Mouse (Mus musculus) right cerebral cortex, postnatal 25 days (tissue): ENCODE data around the gene Fosl2.

Experiments used
- DNase-seq: peaks from one replicate; pipeline ENCODE4 v3.0.0; 2022

Fosl2 gene

DNA sequence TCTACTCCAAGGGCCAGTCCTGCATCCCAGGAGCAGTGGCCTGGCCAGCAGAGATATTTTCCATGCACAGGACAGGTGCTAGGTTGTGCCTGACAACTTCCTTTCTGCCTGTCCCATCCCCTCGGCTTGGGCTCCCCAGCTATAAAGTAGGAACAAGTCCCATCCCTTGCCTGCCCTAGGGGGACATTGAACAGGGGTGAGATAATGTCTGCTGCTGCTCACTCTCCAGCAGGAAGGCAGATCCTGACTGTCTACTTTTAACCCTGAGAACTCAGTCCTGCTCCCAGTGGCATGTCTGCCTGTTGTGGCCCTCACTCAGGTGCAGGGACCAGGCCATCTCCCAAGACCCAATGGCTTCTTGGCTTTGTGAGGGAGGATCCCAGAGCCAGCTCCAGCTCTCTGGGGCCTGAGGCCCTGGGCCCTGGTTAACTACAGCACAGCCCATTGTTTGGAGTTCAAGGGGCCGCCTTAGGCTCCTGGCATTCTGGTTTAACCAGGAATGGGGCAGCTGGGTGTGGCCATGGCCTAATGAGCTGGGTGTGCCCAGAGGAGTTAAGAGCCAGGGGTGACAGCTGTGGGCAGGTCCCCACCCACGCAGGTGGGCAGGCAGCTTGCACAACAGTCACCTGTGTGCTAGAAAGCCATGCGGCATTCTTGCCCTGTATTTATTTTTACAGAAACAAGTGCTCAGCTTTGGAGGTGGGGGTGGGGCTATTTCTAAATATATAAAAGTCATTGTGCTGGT, 47.5 kb downstream of the Fosl2 start:
- DNase-seq = no peak

DNA sequence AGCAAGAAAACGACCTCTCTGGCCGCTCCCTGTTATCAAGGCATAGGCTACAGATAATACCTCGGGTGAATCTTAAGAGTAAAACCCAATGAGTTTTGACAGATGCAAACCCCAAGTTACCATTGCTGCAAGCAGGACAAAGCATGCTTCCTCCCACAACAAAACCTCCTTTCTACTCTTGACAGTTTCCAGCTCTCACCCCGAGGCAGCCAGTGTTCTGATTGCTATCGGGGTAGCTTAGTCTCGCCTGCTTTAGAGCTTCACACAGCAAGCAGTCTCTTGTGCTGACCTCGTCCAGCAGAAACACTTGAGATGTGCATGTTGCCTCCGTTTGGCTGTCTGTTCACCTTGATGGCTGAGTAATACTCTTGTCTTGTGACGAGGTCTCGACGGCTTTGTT, 52.1 kb downstream of the Fosl2 start:
- no peak for DNase-seq

DNA sequence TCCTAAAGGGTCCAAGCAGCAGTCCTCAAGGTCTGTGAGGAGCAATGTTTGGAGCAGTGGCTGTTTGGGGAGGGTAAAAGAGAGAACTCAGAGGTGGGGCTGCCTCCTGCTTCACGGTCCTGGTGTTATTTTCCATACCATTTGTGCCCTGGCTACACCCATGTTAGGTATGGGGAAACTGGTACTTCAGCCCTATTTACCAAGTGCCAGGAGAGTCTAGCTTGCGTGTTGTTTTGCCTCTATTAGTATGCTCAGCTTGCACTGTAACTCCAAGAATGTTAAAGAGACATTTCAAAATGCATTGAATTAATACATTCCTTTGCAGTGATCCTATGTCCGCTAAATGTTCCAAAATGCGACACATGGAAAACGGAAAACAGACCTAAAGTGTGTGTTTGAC, 55.7 kb downstream of the Fosl2 start:
- no peak for DNase-seq

DNA sequence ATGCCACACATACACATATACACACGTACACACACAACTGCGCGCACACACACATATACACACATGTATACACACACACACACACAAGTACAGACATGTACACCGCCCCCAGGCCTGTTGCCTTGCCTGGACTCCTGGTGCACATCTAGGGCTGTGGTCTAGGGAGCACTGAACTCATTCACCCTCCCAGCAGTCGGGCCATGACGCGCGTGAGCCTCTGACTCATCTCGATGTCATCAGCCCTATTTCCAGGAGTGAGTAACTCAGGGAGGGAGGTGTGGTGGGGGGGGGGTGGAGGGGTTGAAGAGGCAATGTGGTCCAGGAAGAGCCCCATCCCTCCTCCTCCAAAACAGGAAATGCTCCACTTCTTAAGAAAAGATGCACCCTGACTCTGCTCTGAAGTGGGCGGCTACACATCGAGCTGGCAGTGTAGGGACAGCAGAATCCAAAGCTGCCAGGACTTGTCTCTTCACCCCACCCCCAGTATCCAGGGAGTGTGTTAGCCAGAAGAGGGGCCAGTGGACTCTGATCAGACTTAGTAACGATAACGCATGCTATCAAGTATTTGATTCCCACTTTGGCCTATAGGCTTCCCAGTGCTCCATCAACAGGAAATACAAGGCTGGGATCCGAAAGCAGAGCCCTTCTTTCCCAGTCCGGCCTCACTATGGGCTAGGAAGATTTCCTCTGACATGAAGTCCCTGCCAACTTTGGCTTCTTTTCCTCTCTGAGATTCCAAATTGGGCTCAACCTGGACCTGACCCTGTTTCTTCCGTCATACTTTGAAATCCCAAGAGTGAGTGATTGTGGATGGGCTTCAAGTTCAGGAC, 56.6 kb downstream of the Fosl2 start:
- no peak for DNase-seq

DNA sequence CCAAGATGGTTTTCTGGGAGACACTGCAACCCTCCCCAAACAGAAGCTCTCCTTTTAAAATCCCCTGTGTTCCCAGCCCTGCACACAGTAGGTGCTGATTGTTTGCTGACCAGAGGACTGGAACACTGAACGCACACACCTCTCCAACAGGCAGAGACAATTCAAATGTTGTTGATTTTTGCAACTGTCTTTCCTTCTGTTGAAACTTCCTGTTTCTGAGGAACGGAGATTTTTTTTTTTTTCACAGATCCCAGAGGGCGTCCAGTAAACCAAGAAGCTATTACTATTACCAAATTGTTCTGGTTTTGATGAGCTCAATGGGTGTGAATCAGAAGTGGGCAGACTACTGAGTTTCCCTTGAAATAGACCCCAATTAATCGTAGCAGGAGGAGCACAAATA, 58.6 kb downstream of the Fosl2 start:
- no peak for DNase-seq

DNA sequence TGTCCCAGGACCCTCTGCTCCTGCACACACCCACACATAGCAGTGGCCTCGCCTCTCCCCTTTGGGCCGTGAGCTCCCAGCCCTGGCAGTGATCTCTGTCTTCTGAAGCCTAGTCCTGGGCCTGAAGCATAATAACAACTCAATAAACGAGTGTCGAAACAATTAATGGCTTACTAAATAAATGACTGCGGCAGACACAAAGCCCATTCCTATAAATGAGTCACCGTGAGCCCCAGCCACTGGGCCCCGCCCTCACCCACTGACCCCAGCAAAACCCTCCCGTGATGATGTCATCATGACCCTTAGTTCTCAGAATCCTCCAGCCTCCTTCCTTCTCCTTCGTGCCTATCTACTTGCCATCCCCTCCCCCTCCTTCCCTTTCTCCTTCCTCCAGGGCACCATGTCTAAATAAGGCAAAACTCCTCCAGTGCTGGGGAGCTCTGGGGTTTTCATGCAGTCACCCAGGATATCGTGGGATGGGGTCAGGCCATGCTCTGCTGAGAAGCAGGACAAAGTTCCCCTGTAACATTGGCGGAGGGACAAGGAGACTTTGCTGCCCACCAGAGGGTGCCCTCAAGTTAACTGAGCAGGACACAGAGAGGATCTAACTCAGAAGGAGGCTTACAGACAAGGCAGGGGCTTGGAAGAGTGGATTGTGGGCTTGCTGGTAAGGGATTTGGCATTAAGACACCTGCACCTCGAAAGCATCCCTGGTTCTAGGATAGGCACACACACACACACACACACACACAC, 60.4 kb downstream of the Fosl2 start:
- no peak for DNase-seq

DNA sequence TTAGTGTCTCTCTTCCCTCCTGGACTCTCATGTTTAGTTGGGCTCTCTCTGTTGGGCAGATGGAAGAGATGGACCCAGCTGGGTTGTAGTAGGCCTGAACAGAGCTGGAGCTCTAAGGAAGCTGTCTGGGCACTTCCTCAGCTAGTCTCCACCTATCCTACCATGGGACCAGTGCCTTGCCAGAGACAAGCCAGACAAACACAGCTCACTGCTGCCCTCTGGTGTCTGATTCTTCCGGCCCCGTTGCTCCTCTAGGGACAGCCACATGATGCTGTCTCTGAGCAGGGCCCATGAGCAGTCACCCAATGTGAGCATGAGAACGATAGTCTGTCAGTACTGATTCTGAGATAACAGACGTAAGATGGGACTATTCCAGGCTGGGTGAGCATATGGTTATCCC, 62.1 kb downstream of the Fosl2 start:
- DNase-seq = peak; percentile 85

DNA sequence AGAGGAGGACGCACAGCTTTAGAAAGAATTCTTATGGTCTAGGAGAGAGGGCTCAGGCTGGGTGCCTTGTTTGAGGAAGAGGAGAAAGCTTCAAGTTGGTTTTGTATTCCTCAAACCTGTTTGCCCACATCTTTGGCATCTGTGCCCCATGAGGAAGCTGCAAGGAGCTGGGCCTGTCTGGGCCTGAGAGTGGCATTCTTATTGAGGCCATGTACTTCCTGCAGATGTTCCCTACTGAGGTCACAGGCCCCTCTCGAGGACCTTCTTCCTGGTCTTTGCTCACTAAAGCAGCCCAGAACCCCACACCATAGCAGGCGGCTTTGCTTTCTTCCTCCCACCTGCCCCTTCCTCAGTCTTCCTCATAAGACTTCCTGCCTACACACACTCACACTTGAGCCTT, 63.5 kb downstream of the Fosl2 start:
- no peak for DNase-seq

DNA sequence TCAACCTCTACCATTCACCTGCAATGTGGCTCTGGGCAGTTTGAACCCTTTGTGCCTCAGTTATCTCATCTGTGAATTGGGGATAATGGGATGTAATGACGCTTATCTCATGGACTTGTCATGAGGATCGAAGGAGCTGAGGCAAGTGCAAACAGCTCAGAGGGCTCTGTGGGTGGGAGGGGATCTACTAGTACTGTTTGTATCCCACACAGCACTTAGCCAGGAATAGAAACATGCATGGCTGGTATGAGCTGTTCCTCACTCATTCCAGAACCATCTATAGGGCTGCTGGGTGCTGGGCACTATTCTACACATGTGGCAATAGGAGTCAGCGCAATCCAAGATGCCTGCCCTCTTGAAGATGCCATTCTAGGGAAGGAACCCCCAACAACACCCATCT, 64.0 kb downstream of the Fosl2 start:
- no peak for DNase-seq

DNA sequence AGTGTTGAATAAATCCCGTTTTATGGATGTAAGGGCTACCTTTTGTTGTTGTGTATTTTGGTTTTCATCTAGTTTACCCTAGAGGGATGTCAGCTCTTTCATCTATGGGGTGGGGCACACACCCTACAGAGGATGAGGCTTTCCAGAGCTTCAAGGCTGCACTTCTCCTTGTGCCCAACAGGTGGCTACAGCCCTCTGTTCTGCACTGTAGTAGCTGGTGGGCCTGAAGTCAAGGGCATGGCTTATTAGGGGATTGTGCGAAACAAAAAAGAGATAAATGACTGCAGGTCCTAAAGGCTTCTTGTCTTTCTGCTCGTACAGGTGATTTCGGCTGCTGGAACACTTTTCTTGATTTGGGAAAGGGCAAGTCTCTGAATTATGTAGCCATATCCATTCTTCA, 69.1 kb downstream of the Fosl2 start:
- no peak for DNase-seq

DNA sequence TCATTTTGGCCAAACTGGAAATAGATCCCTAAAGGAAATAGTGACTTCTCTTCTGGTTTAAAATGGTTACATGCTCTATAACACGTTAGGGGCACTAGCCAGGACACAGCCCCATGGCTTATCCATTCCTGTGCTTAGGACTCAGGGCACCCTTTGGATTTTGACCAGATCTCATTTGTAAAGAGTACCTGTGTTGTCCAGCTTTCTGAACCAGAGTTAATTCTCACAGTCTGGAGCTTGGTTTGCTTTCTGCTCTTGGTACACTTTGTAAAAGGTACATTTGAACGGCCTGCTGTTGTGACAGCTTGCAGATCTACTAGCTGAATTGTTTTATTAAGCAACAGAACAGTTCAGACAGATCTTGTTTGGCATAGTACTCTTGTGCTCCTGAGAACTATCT, 71.1 kb downstream of the Fosl2 start:
- DNase-seq = no peak
